Mouse (Mus musculus): ENCODE results near the gene Ces2a.

GRCm38 (mm10) chr8:104787049-104787448, 53.2 kb downstream of the Ces2a start:
- TF ChIP-seq CTCF (IDR thresholded peaks at IDR 0.05; ENCODE audit: low read depth) (no peak), EP300 (optimal IDR thresholded peaks at IDR 0.05) (no peak)
